Mouse (Mus musculus) skeletal muscle tissue, adult 2 months (tissue): ENCODE measurements around the gene Apbb1.
A peak's percentile ranks its signal among the peaks of the same experiment; 100 is the strongest.

Experiments used
- DNase-seq: peaks from one replicate; pipeline ENCODE4 v3.0.0-alpha.2; 2012; ENCODE audit warnings: low read depth, low spot score

The Apbb1 gene

GRCm38 (mm10) chr7:105570756-105571155 is 10.7 kb downstream of the Apbb1 start:
- no peak for DNase-seq

GRCm38 (mm10) chr7:105569512-105570496 is 11.6 kb downstream of the Apbb1 start:
- no peak for DNase-seq

GRCm38 (mm10) chr7:105568988-105569471 is 12.4 kb downstream of the Apbb1 start:
- no peak for DNase-seq

- no peak for DNase-seq
Measured at GRCm38 (mm10) chr7:105568583-105568982, 12.9 kb downstream of the Apbb1 start.

GRCm38 (mm10) chr7:105565071-105565836 is 16.2 kb downstream of the Apbb1 start:
- DNase-seq = no peak

GRCm38 (mm10) chr7:105563367-105563766 is 18.1 kb downstream of the Apbb1 start:
- no peak for DNase-seq

- no peak for DNase-seq
Measured at GRCm38 (mm10) chr7:105562317-105562716, 19.1 kb downstream of the Apbb1 start.

GRCm38 (mm10) chr7:105559016-105559415 is 22.4 kb downstream of the Apbb1 start:
- no peak for DNase-seq

- DNase-seq = no peak
Measured at GRCm38 (mm10) chr7:105557671-105558070, 23.8 kb downstream of the Apbb1 start.

- DNase-seq = no peak
Measured at GRCm38 (mm10) chr7:105556406-105556805, 25.0 kb downstream of the Apbb1 start.

GRCm38 (mm10) chr7:105555571-105555970 is 25.9 kb downstream of the Apbb1 start:
- no peak for DNase-seq

GRCm38 (mm10) chr7:105554212-105554942 is 27.1 kb downstream of the Apbb1 start, which contains the start of gene Smpd1:
Gene Smpd1, plus strand, starts transcription at chr7:105554360.
- peak; percentile 92 for DNase-seq

GRCm38 (mm10) chr7:105553456-105554211 is 27.8 kb downstream of the Apbb1 start:
- DNase-seq = no peak

GRCm38 (mm10) chr7:105549035-105549434 is 32.4 kb downstream of the Apbb1 start:
- DNase-seq = no peak

- DNase-seq = no peak
Measured at GRCm38 (mm10) chr7:105547970-105548369, 33.5 kb downstream of the Apbb1 start.

- no peak for DNase-seq
Measured at GRCm38 (mm10) chr7:105545986-105546385, 35.5 kb downstream of the Apbb1 start.

GRCm38 (mm10) chr7:105534162-105534561 is 47.3 kb downstream of the Apbb1 start:
- no peak for DNase-seq

- no peak for DNase-seq
Measured at GRCm38 (mm10) chr7:105528094-105528493, 53.4 kb downstream of the Apbb1 start.

GRCm38 (mm10) chr7:105527306-105527937 is 54.0 kb downstream of the Apbb1 start:
- DNase-seq = no peak

GRCm38 (mm10) chr7:105524222-105524621 is 57.2 kb downstream of the Apbb1 start:
- DNase-seq = no peak
